Mouse (Mus musculus): ENCODE results near the gene Cutal.
"Not testable (repeated sequence)": the region's sequence is repeated elsewhere in the genome, so short reads cannot be mapped to it uniquely, and the experiment has no call there.

Cutal gene

DNA sequence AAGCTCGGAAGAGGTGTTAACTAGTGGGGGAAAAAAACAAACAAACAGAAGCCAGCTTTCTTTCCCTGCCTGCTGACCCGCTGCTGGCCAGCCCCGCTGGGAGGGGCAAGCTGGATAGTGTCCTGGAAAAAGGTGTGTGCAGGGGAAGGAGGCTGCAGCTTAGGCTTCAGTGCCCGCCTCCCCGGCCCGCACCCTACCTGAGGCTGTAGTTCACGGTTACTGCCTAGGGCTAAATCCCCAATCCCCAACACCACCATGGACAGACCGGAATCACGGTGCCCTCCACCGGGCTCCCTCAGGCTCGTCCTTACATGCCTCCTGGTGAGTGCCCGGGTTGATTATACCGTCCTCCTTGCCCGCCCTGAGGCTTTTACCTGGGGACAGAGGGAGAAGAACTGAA is at the start of gene Cutal:
Cutal (plus strand) TSS at position 126 of the 400 bp plus-strand sequence.
- no peak for DNase-seq

DNA sequence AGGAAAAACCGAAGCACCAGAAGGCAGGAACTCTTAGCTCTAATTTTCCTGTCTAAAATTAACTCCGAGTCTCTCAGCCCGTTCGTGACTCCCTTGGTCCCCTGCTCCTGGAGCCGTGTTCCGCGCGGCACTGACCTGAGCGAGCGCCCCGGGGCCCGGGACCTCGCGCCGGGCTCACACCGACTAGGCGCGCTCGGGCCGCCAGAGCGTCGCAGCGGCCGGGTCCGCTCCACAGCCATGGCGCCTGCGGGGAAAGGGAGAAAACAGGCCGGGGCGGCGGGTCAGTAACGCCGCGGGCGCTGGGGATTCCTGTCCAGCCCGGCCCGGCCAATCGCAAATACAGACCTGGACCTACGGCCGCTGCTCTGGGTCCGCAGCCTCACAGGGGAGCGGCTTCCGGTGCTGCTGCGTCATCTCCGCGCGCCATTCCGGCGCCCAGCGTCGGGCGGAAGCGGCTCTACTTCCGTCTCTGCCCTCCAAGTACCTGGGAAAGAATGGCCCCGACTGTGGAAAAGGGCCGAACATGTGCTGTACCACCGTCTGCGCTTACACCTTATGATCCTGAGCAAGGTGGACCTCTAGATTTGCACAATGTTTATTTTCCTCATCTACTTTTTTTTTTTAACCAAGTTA is 48.3 kb upstream of the Cutal start, which contains the start of gene Fbxw2:
Fbxw2 (minus strand) TSS at position 485 of the 633 bp plus-strand sequence.
- peak; percentile 88 for DNase-seq

GRCm38 (mm10) chr2:34826460-34827231 is 47.5 kb upstream of the Cutal start:
- no peak for DNase-seq

GRCm38 (mm10) chr2:34827591-34827990 is 46.6 kb upstream of the Cutal start:
- DNase-seq: no peak

GRCm38 (mm10) chr2:34828026-34828425 is 46.2 kb upstream of the Cutal start:
- DNase-seq: no peak

DNA sequence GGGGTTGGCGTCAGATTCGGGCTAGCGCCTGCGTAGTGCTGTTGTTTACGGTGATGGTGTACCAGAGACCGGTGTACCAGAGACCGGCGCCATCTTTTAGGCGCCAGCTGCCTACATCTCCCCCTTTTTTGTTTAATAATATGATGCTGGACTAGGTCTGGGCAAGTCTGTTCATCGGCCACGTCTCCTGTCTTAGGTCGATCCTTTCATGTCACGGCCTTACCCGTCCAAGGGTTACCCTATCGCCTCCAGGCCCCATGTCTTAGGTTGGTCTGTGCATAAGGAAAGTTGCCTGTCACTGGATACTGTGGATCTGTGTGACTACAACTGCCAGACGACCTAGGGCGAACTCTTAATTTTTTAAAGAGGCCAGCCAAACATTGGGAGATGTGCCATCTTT is 44.1 kb upstream of the Cutal start:
- DNase-seq: not testable (repeated sequence)

DNA sequence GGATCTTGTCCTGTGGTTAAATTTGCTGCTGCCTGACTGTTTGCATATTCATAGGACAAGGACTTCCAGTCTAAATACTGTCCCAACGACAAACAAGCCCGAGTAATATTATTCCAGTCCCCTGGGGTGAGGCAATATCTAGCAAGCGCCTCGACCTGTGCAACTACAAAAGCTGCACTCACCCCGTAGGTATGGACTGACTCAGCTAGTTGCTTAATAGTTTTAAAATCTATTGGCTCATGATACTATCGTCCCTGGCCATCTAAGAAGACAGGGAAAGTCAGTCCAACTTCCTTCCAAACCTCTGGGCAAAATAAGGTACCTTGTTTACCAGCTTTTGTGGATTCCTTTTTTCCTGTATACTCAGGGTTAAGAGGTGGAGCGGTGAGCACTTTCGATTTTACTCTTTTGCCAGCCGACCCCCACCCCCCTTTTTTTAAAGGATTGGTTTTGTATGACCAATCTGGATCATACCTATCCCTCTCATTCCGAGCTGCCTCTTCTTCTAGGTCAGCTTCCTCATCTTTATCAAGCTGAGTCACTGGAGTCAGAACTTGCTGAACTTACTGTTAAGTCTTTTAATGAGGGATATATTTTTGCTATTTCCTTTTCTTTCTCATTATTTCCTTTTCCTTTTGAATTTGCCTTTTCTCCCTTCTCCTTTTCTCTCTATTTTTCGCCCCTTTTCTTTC is 41.3 kb upstream of the Cutal start, which contains the start of gene Gm34653:
Gm34653 (plus strand) TSS at position 242 of the 692 bp plus-strand sequence.
- DNase-seq: not testable (repeated sequence)

GRCm38 (mm10) chr2:34833624-34834023 is 40.6 kb upstream of the Cutal start:
- DNase-seq: no peak

GRCm38 (mm10) chr2:34835669-34836068 is 38.5 kb upstream of the Cutal start:
- DNase-seq: no peak

GRCm38 (mm10) chr2:34840143-34840542 is 34.1 kb upstream of the Cutal start:
- DNase-seq: not testable (repeated sequence)

GRCm38 (mm10) chr2:34841706-34842105 is 32.5 kb upstream of the Cutal start:
- no peak for DNase-seq

DNA sequence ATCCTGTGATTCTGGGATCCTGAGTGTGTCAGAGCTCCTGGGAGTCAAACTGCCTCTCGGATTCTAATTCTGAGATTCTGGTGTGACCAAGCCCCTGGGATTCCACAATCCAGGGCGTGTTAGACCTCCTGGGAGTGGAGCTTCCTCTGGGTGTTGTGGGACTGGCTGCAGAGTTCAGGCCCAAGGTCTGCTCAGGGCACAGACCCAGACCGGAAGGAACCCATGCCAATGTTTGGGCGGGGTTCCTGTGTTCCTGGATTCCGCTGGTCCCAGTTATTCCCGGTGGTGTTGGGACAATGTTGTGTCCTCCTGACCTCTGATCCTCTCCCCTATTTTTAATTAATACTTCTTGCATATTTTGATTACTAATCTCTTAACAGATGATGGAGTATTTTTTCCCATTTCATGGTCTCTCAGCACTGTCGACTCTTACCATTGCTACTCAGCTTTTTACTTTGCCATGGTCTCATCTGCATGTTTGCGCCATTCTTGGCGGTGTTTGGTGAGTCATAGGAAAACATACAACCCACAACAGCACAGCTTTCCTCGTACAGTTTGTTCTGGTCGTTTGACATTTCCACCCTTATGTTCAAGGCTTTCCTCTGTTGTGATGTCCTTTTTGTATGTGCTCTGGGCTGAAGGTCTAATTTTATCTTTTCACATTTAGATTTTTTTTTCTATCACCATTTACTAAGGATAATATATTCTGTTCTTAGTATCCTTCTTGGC is 30.8 kb upstream of the Cutal start:
- no peak for DNase-seq

- DNase-seq: no peak
These were observed 26.5 kb upstream of the Cutal start for GRCm38 (mm10) chr2:34847702-34848101.

- DNase-seq: no peak
These were observed 18.9 kb upstream of the Cutal start for GRCm38 (mm10) chr2:34855265-34855664.

DNA sequence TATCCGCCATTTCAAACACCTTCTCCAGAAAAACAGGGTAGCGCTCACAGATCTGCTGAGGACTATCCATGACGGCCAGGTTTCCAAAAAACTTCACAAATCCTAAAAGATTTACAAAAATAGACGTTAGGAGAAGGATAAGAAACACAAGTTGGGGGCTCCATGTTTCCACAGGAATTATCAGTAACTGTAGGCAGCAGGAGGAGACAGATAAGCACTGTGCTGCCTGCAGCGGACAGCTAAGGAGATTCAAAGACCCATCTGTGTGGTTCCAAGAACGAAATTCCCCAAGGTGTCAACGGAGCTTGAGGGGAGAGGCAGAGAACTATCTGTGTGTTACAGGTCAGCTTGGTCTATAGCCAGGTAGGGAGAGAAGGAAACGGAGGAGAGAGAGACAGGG is 16.5 kb upstream of the Cutal start:
- DNase-seq: no peak

GRCm38 (mm10) chr2:34869680-34870079 is 4.5 kb upstream of the Cutal start:
- DNase-seq: no peak

DNA sequence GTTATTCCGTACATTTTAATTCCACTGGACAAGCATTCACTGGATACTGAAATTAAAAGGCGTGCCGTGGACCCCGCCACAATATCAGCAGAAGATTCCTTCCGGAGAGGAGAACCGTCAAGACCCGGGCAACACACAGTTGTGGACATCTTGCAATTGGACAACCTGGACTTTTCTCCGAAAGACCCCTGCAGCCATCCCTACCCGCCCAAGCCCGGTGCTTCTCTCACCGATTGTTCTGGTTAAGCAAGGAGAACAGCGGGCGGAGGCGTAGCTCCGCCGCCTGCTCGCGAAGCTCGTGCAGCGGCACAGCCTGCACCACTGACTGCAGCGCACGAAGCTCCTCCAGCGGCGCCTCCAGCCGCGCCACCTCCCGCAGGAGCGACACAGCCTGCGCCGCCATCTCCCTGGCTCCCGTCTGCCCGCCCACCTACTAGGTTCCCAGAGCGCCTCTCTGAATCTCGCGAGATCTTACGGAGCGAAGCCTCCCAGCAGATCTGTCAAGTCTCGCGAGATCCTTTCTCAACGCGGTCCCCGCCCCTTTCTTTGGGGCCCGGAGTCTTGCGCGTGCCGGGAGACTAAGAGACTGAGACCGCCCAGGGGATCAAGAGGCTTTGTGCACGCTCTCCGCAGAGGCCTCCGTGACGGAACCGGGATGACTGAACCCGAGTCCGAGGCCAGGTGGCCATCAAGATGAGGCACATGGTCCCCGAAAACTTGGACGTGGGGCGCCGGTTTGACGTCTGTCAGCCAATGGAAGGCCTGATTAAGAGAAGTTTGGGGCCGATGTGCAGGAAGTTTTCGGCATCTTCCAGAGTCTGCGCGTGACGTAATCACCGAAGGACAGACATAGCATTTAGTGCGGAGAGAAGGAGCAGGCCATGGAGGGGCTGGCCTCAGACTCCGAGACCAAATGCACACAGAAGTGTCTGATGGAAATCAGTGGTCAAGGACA is 3.4 kb upstream of the Cutal start:
- DNase-seq: peak; percentile 95

GRCm38 (mm10) chr2:34874816-34875345 is 685 bp downstream of the Cutal start, which contains the start of gene Psmd5:
Gene Psmd5, minus strand, starts transcription at chr2:34874968.
- DNase-seq: no peak

DNA sequence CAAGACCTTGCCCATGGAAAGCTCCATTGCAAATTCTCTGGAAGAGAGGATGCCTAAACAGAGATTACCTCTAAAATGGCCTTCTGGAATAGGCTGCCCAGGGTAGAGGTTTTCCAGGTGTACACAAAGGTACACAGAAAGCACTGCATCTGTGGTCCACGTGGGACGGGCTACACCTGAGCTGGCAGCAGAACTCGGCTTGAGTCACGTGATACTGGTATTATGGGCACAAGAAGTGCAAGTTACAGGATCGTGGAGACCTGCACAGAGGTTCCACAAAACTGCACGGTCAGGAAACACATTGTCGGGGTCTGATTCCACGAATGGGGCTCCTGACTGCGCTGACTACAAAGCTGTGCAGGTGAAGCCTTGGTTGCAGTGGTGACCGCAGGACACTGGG is 5.9 kb downstream of the Cutal start:
- no peak for DNase-seq

DNA sequence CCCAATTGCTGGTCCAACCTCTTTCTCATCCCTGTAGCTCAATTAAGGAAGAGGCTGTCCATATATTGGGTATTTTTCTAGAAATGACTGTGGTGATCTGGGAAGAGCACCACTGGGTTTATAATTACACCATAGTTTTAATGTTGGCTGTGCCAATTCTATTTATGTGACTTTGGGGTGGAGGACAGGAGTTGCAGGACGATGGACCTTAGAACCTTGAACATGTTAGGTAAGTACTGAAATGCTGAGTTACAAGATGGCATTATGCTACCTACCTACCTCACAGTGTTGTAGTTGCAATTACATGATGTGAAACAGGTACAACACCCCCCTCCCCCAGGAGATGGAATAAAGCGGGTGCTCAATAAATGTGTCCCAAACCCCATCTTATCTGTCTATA is 8.6 kb downstream of the Cutal start:
- no peak for DNase-seq

- no peak for DNase-seq
These were observed 9.0 kb downstream of the Cutal start for GRCm38 (mm10) chr2:34883190-34883589.
